Mouse (Mus musculus) neural tube, embryonic 14.5 days (tissue): ENCODE measurements around the gene 4930535I16Rik. TPM values are rescaled to one million over a fixed set of nuclear protein-coding genes. Genes with fewer than 3 reads are reported as not detected.

Experiments
- ATAC-seq: fragments of 200-750 bp; cut with Nextera tagmentation; 2 replicates; pipeline ENCODE4 v1.8.0; 2017; ENCODE audit warnings: low read depth, mild to moderate bottlenecking, moderate TSS enrichment, moderate library complexity
- H3K27ac ChIP-seq: fragments of 300-500 bp; sonication (generic); 2 replicates; pipeline ENCODE4 v1.5.1; 2014; ENCODE audit warnings: low read depth, mild to moderate bottlenecking, control low read depth, low read length, moderate library complexity, mixed read lengths
- H3K27me3 ChIP-seq: fragments of 300-500 bp; sonication (generic); 2 replicates; pipeline ENCODE4 v1.6.1; 2014; ENCODE audit warnings: low read length; ENCODE audit not compliant: control insufficient read depth, insufficient read depth
- H3K36me3 ChIP-seq: fragments of 300-500 bp; sonication (generic); 2 replicates; pipeline ENCODE4 v1.6.1; 2014; ENCODE audit warnings: low read length, mixed read lengths; ENCODE audit not compliant: control insufficient read depth, insufficient read depth
- H3K4me1 ChIP-seq: fragments of 300-500 bp; sonication (generic); 2 replicates; pipeline ENCODE4 v1.6.1; 2014; ENCODE audit warnings: low read length; ENCODE audit not compliant: control insufficient read depth, insufficient read depth
- H3K4me2 ChIP-seq: fragments of 300-500 bp; sonication (generic); 2 replicates; pipeline ENCODE4 v1.6.1; 2014; ENCODE audit warnings: mild to moderate bottlenecking, low read depth, low read length, control low read depth
- H3K4me3 ChIP-seq: fragments of 300-500 bp; sonication (generic); 2 replicates; pipeline ENCODE4 v1.5.1; 2014; ENCODE audit warnings: low read depth, low read length, control low read depth, mixed read lengths
- H3K9ac ChIP-seq: fragments of 300-500 bp; sonication (generic); replicated peaks from 2 replicates; pipeline ENCODE4 v1.6.1; 2014; ENCODE audit warnings: low read depth, mild to moderate bottlenecking, control low read depth, low read length, mixed read lengths
- H3K9me3 ChIP-seq: fragments of 300-500 bp; sonication (generic); 2 replicates; pipeline ENCODE4 v1.6.1; 2016; ENCODE audit warnings: low read length; ENCODE audit not compliant: control insufficient read depth
- WGBS: fragments of 180-500 bp; shearing (Covaris S2); extraction: QIAGEN DNeasy Blood & Tissue Kit; methylation state at CpG from one replicate; pipeline ENCODE4 v1.1.7; 2014; 5-methylcytosine and 5-hydroxymethylcytosine counted together
- polyA plus RNA-seq: library from polyadenylated mRNA; unstranded; fragments of >200 nt; fragmentation: Nextera tagmentation; extraction: Ambion mirVana; gene quantifications from 2 replicates; pipeline ENCODE4 v1.2.1, GENCODE M21; 2014

Gene 4930535I16Rik
- not detected in 2 replicates for polyA plus RNA-seq

DNA sequence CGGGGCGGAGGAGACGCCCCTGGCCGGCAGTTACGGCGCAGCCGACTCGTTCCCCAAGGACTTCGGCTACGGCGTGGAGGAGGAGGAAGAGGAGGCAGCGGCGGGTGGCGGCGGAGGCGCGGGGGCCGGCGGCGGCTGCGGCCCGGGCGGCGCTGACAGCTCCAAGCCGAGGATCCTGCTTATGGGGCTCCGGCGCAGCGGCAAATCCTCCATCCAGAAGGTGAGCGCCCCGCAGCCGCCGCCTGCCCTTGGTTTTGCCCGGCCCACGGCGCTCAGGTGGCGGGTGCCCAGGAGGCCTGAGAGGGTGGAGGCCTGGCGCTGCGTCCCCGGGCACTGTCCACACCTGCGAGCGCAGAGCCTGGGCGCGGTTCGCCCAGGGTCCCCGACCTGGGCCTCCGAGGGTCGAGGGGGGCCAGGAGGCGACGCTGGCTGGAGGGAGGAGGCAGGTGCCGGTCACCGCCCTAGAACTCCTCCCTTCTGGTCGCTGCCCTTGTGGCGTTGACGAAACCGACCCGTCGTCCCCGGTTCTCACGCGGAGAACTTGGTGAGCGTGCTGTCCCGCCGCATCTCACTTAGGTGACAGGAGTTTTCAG is at the start of gene 4930535I16Rik:
Gene 4930535I16Rik, minus strand, starts transcription at position 475 of the 593 bp plus-strand sequence.
- ATAC-seq, result peak; percentile 49; the same call in 1 of the 2 replicates
- Histone ChIP-seq H3K9ac (peak within 1 kb of the TSS; percentile 93), H3K27ac (peak within 1 kb of the TSS; percentile 76), H3K4me3 (peak within 1 kb of the TSS; percentile 67), H3K27me3 (peaks cover 3% of the 10 kb centered on the region; the same call in 1 of the 2 replicates), H3K4me1 (peaks cover 22% of the 10 kb centered on the region), H3K36me3 (0 out of 2 replicates have a peak, but pooled peaks cover 7% of the 10 kb centered on the region), H3K9me3 (no peaks in the 10 kb centered on the region), H3K4me2 (peak within 1 kb of the TSS; percentile 93)
- WGBS, result 0% methylated on average over 52 of the region's 63 CpGs

DNA sequence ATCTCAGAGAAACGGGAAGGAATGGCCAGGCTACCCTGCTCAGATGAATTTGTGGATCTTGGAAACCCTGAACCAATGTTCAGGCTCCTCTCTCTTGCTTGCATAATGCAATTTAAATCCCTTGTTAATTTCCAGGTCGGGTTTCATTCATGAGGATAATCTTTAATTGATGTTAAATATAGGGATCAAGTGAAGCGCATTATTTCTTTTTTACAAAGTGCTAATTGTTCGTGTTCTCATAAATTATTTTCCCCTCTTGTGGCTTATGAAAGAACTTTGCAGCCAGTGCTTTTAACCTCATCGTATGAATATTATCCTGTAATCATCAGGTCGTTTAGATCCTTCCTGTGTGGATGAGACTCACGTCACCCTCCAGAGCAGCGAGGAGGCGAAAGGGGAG is 44.9 kb upstream of the 4930535I16Rik start:
- WGBS, result 65% methylated on average over 9 of the region's 9 CpGs
- Histone ChIP-seq H3K9ac (no peak overlapping the region), H3K27ac (no peak overlapping the region), H3K4me1 (no peaks in the 10 kb centered on the region), H3K4me3 (no peak overlapping the region), H3K4me2 (no peak overlapping the region), H3K36me3 (no peaks in the 10 kb centered on the region), H3K27me3 (no peaks in the 10 kb centered on the region), H3K9me3 (no peaks in the 10 kb centered on the region)
- ATAC-seq, result no peak

DNA sequence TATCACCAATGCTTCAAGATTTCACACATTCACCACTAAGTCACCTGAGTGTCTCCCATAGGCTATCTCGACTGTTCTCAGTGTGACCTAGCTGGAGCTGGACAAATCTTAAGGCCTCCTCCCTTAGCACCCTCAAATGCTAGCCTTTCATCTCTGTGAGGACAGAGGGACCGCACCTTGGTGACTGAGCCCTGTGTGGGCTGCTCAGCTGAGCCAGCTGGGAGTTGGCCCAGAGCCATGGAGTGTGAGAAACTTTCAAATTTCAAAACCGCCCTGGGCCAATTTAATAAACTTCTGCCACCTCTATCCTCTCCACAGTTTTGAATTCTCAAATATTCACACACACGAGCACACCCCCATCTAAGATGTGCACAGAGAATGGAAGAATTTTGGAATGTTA is 43.1 kb upstream of the 4930535I16Rik start:
- Histone ChIP-seq H3K9ac (no peak overlapping the region), H3K4me3 (no peak overlapping the region), H3K4me1 (no peaks in the 10 kb centered on the region), H3K4me2 (no peak overlapping the region), H3K9me3 (no peaks in the 10 kb centered on the region), H3K36me3 (no peaks in the 10 kb centered on the region; the same call in 1 of the 2 replicates), H3K27ac (no peak overlapping the region), H3K27me3 (0 out of 2 replicates have a peak, but pooled peaks cover 5% of the 10 kb centered on the region)
- WGBS, result 72% methylated on average over 4 of the region's 4 CpGs
- no peak for ATAC-seq

DNA sequence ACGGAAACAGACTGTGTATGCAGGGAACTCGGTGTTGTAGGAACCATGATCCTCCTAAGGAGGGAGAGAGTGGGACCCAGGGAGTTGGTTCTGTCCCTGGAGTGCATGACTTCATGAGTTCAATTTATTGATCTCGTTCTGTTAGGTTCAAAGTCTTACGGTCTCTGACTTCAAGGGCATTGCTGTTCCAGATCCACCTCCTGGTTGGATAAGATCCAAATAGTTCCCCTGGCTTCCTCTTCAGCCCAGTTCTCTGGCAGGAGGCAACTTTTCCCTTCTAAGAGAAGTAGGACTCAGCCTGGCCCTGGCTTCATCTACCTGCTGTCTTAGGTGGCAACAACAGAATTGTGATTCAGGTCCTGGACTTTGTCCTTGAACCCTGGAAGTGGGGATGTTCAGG is 40.1 kb upstream of the 4930535I16Rik start:
- ATAC-seq, result no peak
- Histone ChIP-seq H3K9me3 (no peaks in the 10 kb centered on the region), H3K36me3 (no peaks in the 10 kb centered on the region; the same call in 1 of the 2 replicates), H3K4me2 (no peak overlapping the region), H3K27me3 (0 out of 2 replicates have a peak, but pooled peaks cover 5% of the 10 kb centered on the region), H3K27ac (no peak overlapping the region), H3K9ac (no peak overlapping the region), H3K4me3 (no peak overlapping the region), H3K4me1 (no peaks in the 10 kb centered on the region)
- 67% methylated on average over 4 of the region's 4 CpGs for WGBS

DNA sequence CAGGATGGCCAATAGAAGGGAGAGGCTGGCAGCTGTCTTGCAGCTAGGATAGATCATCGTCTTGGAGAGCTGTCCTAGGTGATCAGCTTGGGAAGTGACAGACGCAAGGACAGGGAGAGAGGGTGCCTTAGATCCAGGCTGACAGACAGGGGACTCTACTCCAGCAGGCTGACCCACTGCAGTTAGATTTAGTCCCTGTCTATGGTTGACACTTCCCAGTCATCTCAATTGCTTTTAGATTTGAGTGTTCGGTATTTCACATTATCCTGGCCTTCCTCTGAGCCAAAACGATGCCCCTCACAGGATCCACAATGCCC is 39.6 kb upstream of the 4930535I16Rik start:
- 50% methylated on average over 4 of the region's 4 CpGs for WGBS
- peak; percentile 9; the same call in 1 of the 2 replicates for ATAC-seq
- Histone ChIP-seq H3K27ac (no peak overlapping the region), H3K9ac (0 out of 2 replicates have a peak overlapping the region, but pooled peaks have one; percentile 0), H3K27me3 (0 out of 2 replicates have a peak, but pooled peaks cover 5% of the 10 kb centered on the region), H3K36me3 (no peaks in the 10 kb centered on the region; the same call in 1 of the 2 replicates), H3K9me3 (no peaks in the 10 kb centered on the region), H3K4me3 (no peak overlapping the region), H3K4me1 (no peaks in the 10 kb centered on the region), H3K4me2 (peak overlapping the region; percentile 36; the same call in 1 of the 2 replicates)

DNA sequence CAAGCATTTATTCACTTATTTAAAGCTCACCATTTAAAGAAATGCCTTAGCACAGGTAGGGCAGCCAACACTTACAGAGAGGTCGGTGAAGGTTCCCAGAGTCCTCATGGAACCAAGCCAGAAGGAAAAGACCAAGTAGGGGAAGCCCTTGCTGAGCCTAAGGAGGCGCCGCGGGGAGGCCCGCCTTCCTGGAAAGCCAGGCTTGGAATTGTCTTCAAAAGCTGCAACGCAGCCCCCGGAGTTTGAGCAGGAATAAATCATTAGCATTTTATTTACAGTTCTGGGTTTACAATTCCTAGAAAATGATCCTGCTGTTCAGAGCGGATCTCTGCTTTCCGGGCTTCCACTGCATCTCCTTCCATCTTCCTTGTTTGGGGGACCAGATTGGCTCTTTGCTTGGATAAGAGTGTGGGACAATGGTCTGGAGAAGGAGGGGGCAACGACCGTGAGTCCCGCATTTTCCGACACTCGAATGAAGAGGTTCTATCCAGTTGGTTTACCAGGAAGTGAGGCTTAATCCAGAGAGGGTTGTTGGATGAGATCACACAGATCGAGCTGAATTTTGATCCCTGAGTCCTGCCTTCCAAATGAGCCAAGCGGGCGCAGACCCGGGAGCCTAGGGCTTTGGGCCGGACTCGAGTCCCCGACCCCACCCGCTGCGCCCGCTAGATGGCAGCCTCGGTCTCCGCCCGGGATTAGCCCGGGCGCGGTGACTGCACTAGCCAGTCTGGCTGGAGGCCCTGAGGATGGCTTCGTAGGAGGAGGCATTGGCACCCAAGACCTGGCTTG is 39.1 kb upstream of the 4930535I16Rik start:
- ATAC-seq, result peak; percentile 92
- peak overlapping the region; percentile 0; the same call in 1 of the 2 replicates for H3K9ac ChIP-seq
- H3K9me3 ChIP-seq, result no peaks in the 10 kb centered on the region
- no peak overlapping the region for H3K27ac ChIP-seq
- 0 out of 2 replicates have a peak, but pooled peaks cover 2% of the 10 kb centered on the region for H3K4me1 ChIP-seq
- H3K36me3 ChIP-seq, result no peaks in the 10 kb centered on the region; the same call in 1 of the 2 replicates
- H3K4me2 ChIP-seq, result peak overlapping the region; percentile 36
- 5% methylated on average over 31 of the region's 31 CpGs for WGBS
- 0 out of 2 replicates have a peak, but pooled peaks cover 5% of the 10 kb centered on the region for H3K27me3 ChIP-seq
- H3K4me3 ChIP-seq, result no peak overlapping the region

DNA sequence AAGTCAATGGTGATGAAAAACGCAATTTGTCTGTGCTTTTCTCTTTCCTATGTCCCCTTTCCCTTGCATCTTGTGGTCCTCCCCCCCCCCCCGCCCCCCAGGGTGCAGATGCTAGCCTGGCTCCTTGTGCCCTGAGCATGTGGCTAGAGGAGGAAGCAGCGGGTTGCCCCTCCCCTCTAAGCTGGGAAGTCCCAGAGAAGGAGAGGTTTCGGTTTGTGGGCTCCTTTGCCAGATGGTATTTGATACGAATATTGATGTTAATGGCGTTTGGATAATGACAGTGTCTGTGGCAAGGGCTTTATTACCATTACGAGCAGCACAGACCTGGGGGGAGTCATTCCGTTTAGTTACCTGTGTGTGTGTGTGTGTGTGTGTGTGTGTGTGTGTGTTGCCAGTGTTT is 34.2 kb upstream of the 4930535I16Rik start:
- H3K27me3 ChIP-seq, result 0 out of 2 replicates have a peak, but pooled peaks cover 5% of the 10 kb centered on the region
- no peak overlapping the region for H3K9ac ChIP-seq
- H3K27ac ChIP-seq, result no peak overlapping the region
- H3K4me1 ChIP-seq, result 0 out of 2 replicates have a peak, but pooled peaks cover 6% of the 10 kb centered on the region
- WGBS, result 40% methylated on average over 7 of the region's 8 CpGs
- no peaks in the 10 kb centered on the region for H3K9me3 ChIP-seq
- H3K4me2 ChIP-seq, result no peak overlapping the region
- H3K4me3 ChIP-seq, result no peak overlapping the region
- ATAC-seq, result peak; percentile 63; the same call in 1 of the 2 replicates
- H3K36me3 ChIP-seq, result no peaks in the 10 kb centered on the region

DNA sequence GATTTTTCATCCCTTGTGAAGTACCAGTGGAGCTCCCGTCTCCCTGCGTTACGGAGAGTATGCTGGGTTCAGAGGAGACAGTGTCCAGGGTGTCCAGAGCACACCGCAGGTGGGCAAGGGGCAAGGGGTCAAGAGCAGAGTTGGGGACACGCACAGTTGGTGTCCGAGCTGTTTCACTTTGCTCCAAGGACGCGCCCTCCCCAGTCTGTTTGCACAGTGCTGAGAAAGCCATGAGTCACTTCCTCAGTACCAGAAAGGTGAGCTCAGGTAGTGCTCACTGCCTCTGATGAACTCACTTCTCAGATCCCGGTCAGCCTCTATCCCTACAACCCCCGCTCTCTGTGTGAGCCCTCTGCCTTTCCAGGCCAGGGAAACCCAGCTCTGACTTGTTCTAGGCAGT is 31.8 kb upstream of the 4930535I16Rik start:
- Histone ChIP-seq H3K4me2 (no peak overlapping the region), H3K36me3 (no peaks in the 10 kb centered on the region), H3K9ac (no peak overlapping the region), H3K27ac (no peak overlapping the region), H3K9me3 (no peaks in the 10 kb centered on the region), H3K4me3 (no peak overlapping the region), H3K27me3 (no peaks in the 10 kb centered on the region), H3K4me1 (0 out of 2 replicates have a peak, but pooled peaks cover 6% of the 10 kb centered on the region)
- 77% methylated on average over 10 of the region's 10 CpGs for WGBS
- ATAC-seq, result no peak

DNA sequence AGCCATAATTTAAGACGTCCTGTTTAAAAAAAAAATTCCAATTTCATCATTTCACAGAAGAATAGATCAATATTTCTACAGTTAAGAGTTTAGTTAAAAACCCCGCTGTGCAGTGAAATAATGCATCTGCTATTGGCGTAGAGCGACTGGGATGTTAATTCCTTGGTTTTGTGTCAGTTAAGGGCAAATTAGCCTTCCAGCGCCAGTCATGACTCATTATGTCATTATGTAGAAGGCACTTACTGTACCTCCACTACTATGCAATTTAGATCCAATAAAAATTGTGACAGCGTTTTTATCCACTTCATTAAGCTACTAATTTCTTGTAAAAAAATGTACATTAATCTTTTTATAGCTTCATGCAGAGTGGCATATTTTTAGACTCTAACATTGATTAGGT is 31.1 kb upstream of the 4930535I16Rik start:
- Histone ChIP-seq H3K9ac (no peak overlapping the region), H3K9me3 (no peaks in the 10 kb centered on the region), H3K4me3 (no peak overlapping the region), H3K27ac (no peak overlapping the region), H3K4me2 (no peak overlapping the region), H3K36me3 (no peaks in the 10 kb centered on the region), H3K27me3 (no peaks in the 10 kb centered on the region), H3K4me1 (0 out of 2 replicates have a peak, but pooled peaks cover 6% of the 10 kb centered on the region)
- no peak for ATAC-seq
- WGBS, result 51% methylated on average over 6 of the region's 6 CpGs
